Mouse (Mus musculus): Measurements from ENCODE around the gene Adam12.

- no peak for TF ChIP-seq CTCF (IDR thresholded peaks at IDR 0.05; ENCODE audit: low read depth)
- no peak for TF ChIP-seq EP300 (IDR thresholded peaks at IDR 0.05; ENCODE audit: low read depth)
Observed at GRCm38 (mm10) chr7:133923994-133924393, 308.0 kb downstream of the Adam12 start.
